Mouse (Mus musculus) heart, embryonic 16.5 days (tissue): ENCODE measurements at regions not wholly inside any gene's neighbourhood (a gene's known extent, or its start where the extent isn't known, plus 50 kb on each side); places are given as distances from the start of the nearest gene placed in this dataset.

Experiments used
- ATAC-seq: fragments of 200-750 bp; cut with Nextera tagmentation; replicated peaks from 2 replicates; pipeline ENCODE4 v1.8.0; 2017; ENCODE audit warnings: moderate number of reproducible peaks; ENCODE audit not compliant: insufficient read depth, low FRiP score; ENCODE audit errors: extremely low read depth
- H3K27ac ChIP-seq: fragments of 300-500 bp; sonication (generic); 2 replicates; pipeline ENCODE4 v1.5.1; 2014; ENCODE audit warnings: mild to moderate bottlenecking, low read length, control low read depth, moderate library complexity
- H3K27me3 ChIP-seq: fragments of 300-500 bp; sonication (generic); 2 replicates; pipeline ENCODE4 v1.6.1; 2014; ENCODE audit warnings: low read length, mixed read lengths; ENCODE audit not compliant: control insufficient read depth, insufficient read depth
- H3K36me3 ChIP-seq: fragments of 300-500 bp; sonication (generic); 2 replicates; pipeline ENCODE4 v1.6.1; 2014; ENCODE audit not compliant: control insufficient read depth, insufficient read depth
- H3K4me1 ChIP-seq: fragments of 300-500 bp; sonication (generic); 2 replicates; pipeline ENCODE4 v1.6.1; 2014; ENCODE audit warnings: low read length, mixed read lengths; ENCODE audit not compliant: control insufficient read depth, insufficient read depth
- H3K4me2 ChIP-seq: fragments of 300-500 bp; sonication (generic); 2 replicates; pipeline ENCODE4 v1.6.1; 2014; ENCODE audit warnings: low read depth, mild to moderate bottlenecking, control low read depth, low read length
- H3K4me3 ChIP-seq: fragments of 300-500 bp; sonication (generic); 2 replicates; pipeline ENCODE4 v1.5.1; 2014; ENCODE audit warnings: mild to moderate bottlenecking, control low read depth, low read length
- H3K9ac ChIP-seq: fragments of 300-500 bp; sonication (generic); 2 replicates; pipeline ENCODE4 v1.6.1; 2014; ENCODE audit warnings: low read length, control low read depth
- H3K9me3 ChIP-seq: fragments of 300-500 bp; sonication (generic); replicated peaks from 2 replicates; pipeline ENCODE4 v1.6.1; 2016; ENCODE audit warnings: low read length; ENCODE audit not compliant: control insufficient read depth
- WGBS: fragments of 180-500 bp; shearing (Covaris S2); extraction: QIAGEN DNeasy Blood & Tissue Kit; methylation state at CpG from one replicate; pipeline ENCODE4 v1.1.7; 2014; 5-methylcytosine and 5-hydroxymethylcytosine counted together

DNA sequence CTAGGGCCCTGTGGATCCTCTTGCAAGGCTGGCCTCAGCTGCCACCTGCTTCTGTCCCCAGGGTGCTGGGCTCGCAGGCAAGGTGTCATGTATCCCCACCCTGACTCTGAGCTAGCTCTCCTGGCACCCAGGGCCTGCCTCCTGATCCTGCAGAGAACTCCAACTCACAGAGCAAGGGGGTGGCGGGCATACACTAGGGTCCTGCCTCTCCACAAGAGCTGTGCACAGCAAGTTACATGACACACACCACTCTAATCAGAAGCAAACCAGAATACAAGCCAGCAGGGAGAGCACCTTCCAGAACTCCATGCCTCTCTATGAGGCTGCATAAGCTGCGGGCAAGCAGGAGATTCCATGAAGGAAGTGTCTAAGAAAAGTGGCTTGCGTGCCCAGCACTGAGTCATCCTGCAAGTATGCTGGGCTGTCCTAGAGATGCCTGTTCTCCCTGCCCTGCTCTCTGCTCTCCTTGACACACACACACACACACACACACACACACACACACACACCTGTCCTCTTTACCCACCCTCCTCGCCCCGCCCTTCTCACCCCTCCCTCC is 208.8 kb upstream of the Arid1b start:
- 33% methylated on average over 6 of the region's 6 CpGs for WGBS
- H3K4me3 ChIP-seq: no peak overlapping the region
- no peaks in the 10 kb centered on the region for H3K9me3 ChIP-seq
- H3K27me3 ChIP-seq: no peaks in the 10 kb centered on the region
- 0 out of 2 replicates have a peak overlapping the region, but pooled peaks have one; percentile 28 for H3K9ac ChIP-seq
- H3K4me1 ChIP-seq: peaks cover 11% of the 10 kb centered on the region
- H3K4me2 ChIP-seq: no peak overlapping the region
- no peaks in the 10 kb centered on the region for H3K36me3 ChIP-seq
- no peak overlapping the region for H3K27ac ChIP-seq
- ATAC-seq: no peak

DNA sequence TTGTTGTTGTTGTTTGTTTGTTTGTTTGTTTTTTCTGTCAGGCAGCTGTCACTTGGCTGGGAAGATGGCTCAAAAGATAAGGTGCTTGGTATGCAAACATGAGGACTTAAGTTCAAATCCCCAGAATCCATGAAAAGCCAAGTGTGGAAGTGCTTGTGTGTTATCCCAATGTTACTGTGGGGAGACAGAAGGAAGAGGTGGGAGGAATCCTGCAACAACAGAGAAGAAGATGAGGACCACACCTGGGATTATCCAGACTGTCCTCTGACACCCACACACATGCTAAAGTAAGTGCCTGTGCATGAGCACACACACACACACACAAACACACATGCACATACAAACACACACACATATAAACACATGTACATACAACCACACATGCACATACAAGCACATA is 207.6 kb upstream of the Arid1b start:
- no peak for ATAC-seq
- Histone ChIP-seq H3K9ac (no peak overlapping the region), H3K4me2 (no peak overlapping the region), H3K36me3 (no peaks in the 10 kb centered on the region), H3K27me3 (no peaks in the 10 kb centered on the region), H3K27ac (no peak overlapping the region), H3K4me3 (no peak overlapping the region), H3K9me3 (no peaks in the 10 kb centered on the region), H3K4me1 (peaks cover 11% of the 10 kb centered on the region)

DNA sequence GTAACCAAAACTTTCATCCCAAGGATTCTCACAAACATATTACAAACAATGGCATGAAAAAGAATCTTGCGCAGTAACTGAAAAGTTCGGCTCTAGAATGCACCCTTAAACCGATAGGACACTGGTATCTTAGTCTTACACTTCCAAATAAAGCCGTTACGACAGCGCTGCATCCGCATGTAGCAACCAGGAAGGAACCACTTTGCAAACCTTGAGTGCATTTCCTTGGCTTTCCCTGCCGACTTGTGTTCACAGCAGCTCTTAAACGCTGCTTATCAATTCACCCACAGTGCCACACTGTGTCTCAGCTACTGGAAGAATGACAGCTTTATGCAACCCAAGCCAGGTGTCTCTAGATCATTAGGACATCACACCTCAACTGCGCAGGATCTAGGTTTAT is 202.3 kb upstream of the Arid1b start:
- no peak overlapping the region for H3K4me3 ChIP-seq
- 52% methylated on average over 10 of the region's 10 CpGs for WGBS
- no peaks in the 10 kb centered on the region for H3K9me3 ChIP-seq
- H3K36me3 ChIP-seq: no peaks in the 10 kb centered on the region
- no peaks in the 10 kb centered on the region for H3K27me3 ChIP-seq
- no peaks in the 10 kb centered on the region for H3K4me1 ChIP-seq
- no peak overlapping the region for H3K9ac ChIP-seq
- H3K4me2 ChIP-seq: no peak overlapping the region
- no peak for ATAC-seq
- no peak overlapping the region for H3K27ac ChIP-seq

DNA sequence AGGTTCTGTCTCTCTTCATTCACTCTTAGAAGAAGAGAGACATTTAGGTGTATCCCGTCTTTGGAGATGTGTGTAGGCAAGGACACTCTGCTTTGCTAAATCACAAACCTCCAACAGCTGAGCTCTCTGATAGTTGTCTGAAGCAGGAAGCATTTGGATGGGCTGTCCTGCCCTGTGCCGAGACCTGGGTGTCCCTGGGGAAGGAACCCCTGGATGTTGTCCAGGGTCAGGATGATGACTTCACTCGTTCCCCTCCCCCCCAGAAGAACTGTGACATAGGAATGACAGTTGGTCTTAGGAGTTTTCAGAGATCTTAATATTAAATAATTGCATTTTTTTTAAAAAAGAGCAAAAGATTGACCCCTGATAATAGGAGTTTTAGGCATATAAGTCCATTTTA is 197.9 kb upstream of the Arid1b start:
- H3K9me3 ChIP-seq: no peaks in the 10 kb centered on the region
- 50% methylated on average over 3 of the region's 3 CpGs for WGBS
- no peak overlapping the region for H3K9ac ChIP-seq
- H3K27me3 ChIP-seq: no peaks in the 10 kb centered on the region
- H3K4me1 ChIP-seq: no peaks in the 10 kb centered on the region
- H3K27ac ChIP-seq: no peak overlapping the region
- no peak overlapping the region for H3K4me3 ChIP-seq
- H3K4me2 ChIP-seq: no peak overlapping the region
- H3K36me3 ChIP-seq: no peaks in the 10 kb centered on the region
- no peak for ATAC-seq

DNA sequence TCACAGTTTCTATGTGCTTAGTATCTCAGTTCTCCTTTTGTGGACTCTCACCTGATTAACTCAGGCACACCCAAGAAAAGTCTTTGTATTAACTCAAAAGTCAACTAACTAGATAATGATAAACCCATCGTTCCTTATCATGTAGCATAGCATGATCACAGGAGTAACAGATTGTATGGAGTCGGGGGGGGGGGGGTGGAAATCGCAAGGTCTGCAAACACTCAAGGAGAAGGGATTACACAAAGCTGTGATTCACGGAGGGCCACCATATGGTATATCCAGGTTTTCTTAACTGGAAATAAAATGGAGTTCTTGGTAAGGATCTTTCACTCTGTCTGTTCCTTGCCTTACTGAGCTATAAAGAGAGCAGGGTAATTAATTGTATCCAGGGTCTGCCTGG is 190.1 kb upstream of the Arid1b start:
- Histone ChIP-seq H3K4me2 (no peak overlapping the region), H3K36me3 (no peaks in the 10 kb centered on the region), H3K4me3 (no peak overlapping the region), H3K4me1 (no peaks in the 10 kb centered on the region), H3K27ac (no peak overlapping the region), H3K9ac (no peak overlapping the region), H3K27me3 (no peaks in the 10 kb centered on the region), H3K9me3 (no peaks in the 10 kb centered on the region)
- no peak for ATAC-seq
- 72% methylated on average over 4 of the region's 4 CpGs for WGBS

DNA sequence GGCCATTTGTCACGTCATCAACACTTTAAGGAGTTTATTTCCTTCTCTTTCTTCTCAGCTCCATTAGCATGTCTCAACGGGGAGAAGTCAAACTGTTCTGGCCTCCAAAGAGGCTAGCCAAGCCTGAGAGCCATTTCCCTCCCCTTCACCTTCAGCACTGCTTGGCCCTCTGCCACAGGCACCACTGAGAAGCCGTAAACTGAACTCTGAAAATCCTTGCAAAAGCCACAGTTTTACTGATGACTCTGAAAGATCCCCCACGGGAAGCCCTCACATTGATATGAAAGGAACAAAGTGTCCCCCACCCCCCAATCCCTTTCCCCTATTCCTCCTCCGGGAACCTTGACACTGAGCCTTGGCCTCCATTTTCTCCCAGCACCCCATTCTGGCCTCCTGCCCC is 188.1 kb upstream of the Arid1b start:
- no peak overlapping the region for H3K27ac ChIP-seq
- H3K9ac ChIP-seq: no peak overlapping the region
- no peaks in the 10 kb centered on the region for H3K27me3 ChIP-seq
- H3K36me3 ChIP-seq: no peaks in the 10 kb centered on the region
- no peak overlapping the region for H3K4me3 ChIP-seq
- 39% methylated on average over 5 of the region's 5 CpGs for WGBS
- H3K9me3 ChIP-seq: no peaks in the 10 kb centered on the region
- no peaks in the 10 kb centered on the region for H3K4me1 ChIP-seq
- ATAC-seq: no peak
- no peak overlapping the region for H3K4me2 ChIP-seq

DNA sequence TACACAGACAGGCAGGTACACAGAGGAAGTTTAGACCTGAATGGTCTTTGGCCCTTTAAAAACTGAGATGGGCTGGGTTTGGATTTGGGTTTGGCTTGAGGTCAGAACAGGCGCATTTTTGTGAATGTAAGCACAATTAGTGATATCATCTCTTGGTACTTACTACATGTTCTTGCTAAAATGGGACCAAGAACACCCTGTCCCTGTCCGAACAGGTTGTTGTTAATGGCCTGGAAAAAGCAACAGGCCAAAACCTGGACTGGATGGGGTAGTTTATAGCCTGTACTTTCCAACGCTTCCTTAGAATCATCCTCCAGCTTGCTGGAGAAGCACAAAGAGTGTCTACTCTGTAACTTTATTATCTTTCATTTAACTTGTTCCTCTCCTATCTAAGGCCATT is 185.2 kb upstream of the Arid1b start:
- H3K9ac ChIP-seq: no peak overlapping the region
- no peaks in the 10 kb centered on the region for H3K9me3 ChIP-seq
- H3K27me3 ChIP-seq: no peaks in the 10 kb centered on the region
- no peak for ATAC-seq
- no peak overlapping the region for H3K4me2 ChIP-seq
- no peaks in the 10 kb centered on the region for H3K36me3 ChIP-seq
- H3K27ac ChIP-seq: no peak overlapping the region
- no peaks in the 10 kb centered on the region for H3K4me1 ChIP-seq
- WGBS: 72% methylated on average over 3 of the region's 3 CpGs
- no peak overlapping the region for H3K4me3 ChIP-seq

DNA sequence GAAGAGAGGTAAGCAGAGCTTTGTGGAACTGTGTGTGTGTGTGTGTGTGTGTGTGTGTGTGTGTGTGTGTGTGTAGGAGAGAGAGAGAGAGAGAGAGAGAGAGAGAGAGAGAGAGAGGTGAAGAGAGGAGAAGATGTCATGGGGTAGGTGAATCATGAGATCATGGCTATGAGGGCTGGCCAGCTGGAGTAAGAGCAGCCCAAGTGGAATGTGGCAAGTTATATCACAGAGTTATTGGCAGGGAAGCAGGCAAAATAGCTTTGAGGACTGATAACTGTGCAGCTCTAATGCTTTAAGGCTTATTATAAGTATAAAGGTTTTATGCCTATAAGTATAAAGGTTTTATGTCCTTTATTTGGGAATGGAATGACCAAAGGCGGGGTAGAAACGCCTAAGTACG is 180.9 kb upstream of the Arid1b start:
- Histone ChIP-seq H3K9me3 (no peaks in the 10 kb centered on the region), H3K36me3 (no peaks in the 10 kb centered on the region), H3K4me2 (no peak overlapping the region), H3K4me3 (no peak overlapping the region), H3K27ac (no peak overlapping the region), H3K9ac (no peak overlapping the region), H3K4me1 (no peaks in the 10 kb centered on the region), H3K27me3 (no peaks in the 10 kb centered on the region)
- WGBS: 89% methylated on average over 3 of the region's 3 CpGs
- ATAC-seq: no peak

DNA sequence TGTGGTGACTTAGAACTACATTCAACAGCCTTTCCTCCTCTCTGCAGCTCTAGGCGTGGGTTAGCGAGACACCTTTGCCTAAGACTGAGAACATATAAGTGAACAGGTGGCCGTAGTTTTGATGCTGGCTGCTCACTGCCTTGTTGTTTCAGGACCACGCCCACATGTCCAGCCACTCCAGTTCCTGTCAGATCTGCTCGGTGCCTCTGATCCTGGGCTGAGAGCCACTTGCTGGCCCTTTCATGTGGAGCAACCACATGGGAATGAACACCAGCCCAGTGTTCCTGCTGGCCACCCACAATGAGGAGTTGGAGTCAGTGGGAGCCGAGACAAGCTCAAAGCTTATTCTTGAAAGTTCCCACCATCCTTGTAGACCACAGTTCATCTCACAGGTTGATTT is 180.5 kb upstream of the Arid1b start:
- Histone ChIP-seq H3K4me2 (no peak overlapping the region), H3K36me3 (no peaks in the 10 kb centered on the region), H3K9ac (no peak overlapping the region), H3K27ac (no peak overlapping the region), H3K4me3 (no peak overlapping the region), H3K4me1 (no peaks in the 10 kb centered on the region), H3K9me3 (no peaks in the 10 kb centered on the region), H3K27me3 (no peaks in the 10 kb centered on the region)
- ATAC-seq: no peak
- WGBS: 63% methylated on average over 6 of the region's 6 CpGs
